Mouse (Mus musculus): ENCODE measurements around the gene Mpdu1.
"Not testable (repeated sequence)": the region's sequence is repeated elsewhere in the genome, so short reads cannot be mapped to it uniquely, and the experiment has no call there.

Mpdu1 gene

DNA sequence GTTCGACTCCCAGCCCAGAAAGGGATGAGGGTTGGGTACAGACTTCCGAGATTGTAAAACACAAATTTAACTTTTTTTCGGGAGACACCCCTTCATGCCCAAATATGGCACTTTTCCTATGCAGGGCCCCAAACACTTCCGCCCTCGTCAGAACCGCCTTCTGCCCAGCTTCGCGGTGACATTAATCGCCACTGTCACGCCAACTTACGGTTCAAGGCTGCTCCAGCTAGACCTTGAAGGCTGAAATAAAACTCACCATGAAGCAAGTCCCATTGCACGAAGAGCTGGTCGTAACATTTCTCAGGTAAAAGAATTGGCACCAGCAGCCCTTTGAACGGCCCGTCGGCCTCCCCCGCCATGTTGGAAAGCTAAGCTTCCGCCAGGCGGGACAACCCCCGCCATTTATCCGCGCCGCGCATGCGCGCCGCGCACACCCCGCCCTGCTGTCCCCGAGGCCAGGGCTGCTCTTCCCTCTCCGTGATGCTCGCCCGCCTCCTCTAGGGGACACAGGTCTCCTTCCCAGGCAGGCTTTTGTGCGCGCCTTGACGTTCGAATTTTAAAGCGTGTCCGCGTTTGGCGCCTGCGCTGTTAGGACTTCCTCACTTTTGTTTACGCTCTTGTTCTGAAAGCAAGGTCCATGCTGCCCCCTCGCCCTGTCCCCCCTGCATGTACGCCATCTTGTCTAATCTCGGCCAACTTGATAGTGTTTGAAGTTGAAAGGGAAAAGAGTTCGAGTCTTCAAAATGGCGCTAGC, at the start of gene Mpdu1:
Mpdu1 (minus strand) TSS at position 430 of the 754 bp plus-strand sequence.
- peak; percentile 99 for DNase-seq (ENCODE audit: low read depth, low spot score)

DNA sequence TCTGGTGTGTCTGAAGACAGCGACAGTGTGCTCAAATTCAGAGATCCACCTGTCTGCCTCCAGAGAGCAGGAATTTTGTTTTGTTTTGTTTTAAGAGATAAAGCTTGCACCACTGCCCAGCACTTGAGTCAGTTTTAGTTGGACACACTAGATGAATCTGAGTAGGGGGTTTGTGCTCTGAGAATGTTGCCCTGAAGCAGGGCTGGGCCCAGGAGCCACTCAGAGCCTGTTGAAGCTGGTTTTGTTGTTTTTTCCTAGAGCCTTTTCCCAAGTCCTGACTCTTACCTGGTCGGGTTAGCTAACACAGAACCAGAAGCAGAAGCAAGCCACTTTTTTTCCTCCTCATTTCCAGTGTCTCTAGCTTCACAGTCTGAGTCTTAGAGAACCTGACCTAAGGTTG, 48.6 kb upstream of the Mpdu1 start:
- no peak for DNase-seq (ENCODE audit: low read depth, low spot score)

DNA sequence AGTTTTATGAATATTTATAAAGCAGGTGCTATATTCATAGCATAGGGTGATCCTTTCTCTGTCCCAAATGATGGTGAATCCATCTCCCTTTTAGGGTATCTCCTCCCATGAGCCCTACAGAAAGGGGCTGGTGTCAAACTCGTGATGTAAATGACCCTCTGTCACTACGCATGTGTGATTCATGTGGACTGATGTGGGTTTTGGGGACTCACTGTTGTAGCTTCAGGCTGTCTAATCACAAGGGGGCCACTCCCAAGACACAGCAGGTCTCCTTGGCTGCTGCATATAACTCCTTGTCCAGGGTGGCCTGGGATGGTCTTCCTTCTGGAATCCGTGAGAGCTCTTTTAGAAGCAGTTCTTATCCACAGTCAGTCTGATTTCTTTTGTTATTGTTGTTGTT, 48.0 kb upstream of the Mpdu1 start:
- no peak for DNase-seq (ENCODE audit: low read depth, low spot score)

DNA sequence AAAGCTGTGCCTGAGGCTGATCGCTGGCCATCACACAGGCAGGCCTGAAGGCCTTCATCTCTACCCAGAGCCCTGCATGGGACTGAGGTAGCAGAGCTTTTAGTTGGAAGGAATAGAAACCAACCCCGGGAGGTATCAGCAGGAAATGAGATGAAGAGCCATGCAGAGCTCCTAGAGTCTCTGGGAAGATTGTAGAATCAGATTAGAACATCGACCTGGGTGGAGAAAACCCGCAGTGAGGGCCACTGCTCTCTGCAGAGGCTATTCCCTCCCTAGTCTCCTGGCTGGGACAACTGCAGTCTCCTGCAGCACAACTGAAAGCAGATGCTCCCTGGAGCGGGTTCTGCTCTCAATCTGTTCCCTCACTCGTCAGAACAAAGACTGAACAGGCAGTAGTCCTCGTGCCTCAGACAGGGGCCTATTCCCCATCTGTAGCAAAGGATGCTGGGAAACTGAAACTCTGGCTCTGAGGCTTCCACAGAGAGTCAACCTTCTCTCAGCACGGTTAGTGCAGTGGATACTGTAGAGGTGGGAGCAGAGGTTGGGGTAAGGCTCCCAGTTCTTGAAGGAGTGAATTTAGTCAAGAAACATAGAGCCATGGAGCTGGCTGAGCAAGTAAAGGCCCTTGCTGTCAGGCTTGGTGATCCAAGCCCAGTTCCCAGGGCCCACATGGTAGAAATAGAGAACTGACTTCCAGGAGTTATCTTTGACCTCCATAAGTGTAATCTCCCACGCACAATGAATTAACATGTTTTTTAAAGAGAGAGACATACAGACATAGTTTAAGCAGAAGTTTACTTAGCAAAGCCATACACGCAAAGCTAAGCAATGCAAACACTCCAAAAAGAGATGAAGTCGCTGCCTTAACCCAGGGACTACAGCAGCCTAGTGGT, 47.4 kb upstream of the Mpdu1 start:
- peak; percentile 62 for DNase-seq (ENCODE audit: low read depth, low spot score)

- peak; percentile 46 for DNase-seq (ENCODE audit: low read depth, low spot score)
Observed at GRCm38 (mm10) chr11:69708614-69709265, 46.3 kb upstream of the Mpdu1 start.

- no peak for DNase-seq (ENCODE audit: low read depth, low spot score)
Observed at GRCm38 (mm10) chr11:69707873-69708381, 45.5 kb upstream of the Mpdu1 start.

GRCm38 (mm10) chr11:69707480-69707847, 45.0 kb upstream of the Mpdu1 start:
- no peak for DNase-seq (ENCODE audit: low read depth, low spot score)

GRCm38 (mm10) chr11:69706775-69707479, 44.5 kb upstream of the Mpdu1 start:
- DNase-seq (ENCODE audit: low read depth, low spot score) = peak; percentile 98

DNA sequence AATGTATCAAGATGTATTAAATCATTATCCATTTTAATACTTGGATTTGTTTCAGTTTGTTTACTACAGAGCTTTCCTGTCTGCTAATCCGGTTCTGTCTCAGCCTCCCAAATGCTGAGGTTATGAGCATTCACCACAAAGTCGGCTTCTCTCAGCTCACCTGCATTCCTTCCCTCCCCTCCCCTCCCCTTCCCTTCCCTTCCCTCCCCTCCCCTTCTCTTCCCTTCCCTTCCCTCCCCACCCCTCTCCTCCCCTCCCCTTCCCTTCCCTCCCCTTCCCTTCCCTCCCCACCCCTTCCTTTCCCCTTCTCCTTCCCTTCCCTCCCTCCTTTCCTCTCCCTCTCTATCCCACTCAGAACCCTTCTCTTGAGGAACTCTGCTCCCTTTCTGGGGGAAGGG, 42.2 kb upstream of the Mpdu1 start:
- DNase-seq (ENCODE audit: low read depth, low spot score) = no peak

DNA sequence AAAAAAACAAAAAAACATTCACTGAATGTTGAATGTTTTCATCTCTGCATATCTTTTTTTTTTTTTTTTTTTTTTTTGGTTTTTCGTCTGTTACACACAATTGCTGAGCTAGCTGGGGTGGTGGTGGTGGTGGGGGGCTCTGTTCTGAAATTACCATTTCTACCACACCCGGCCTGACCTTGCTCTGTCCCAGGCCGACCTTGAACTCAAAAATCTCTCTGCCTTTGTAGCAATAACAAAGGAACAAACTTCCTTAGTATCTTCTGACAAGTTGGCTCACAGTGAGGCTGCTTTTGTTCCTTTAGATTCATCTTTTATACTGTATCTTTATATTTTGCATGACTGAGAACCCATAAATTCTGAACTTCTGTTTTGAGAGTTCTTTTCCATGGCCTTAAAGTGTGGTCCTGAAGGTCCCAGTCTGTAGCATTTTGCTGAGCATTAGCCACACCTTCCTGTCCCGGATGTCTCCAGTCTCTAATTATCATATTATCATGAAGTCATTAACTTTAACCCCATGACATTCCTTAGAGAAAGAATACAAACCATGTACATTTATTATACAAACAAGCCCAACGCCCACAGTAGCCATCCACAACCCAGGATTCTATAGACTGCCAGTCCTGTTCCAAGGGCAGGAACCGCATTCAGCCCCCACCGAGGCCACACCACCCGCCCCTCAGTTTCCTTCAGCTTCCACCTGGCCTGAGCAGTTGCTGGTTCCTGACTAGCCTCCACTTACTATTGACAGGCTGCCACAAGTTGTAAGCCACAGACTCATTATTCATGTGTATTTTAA, 41.6 kb upstream of the Mpdu1 start:
- no peak for DNase-seq (ENCODE audit: low read depth, low spot score)

DNA sequence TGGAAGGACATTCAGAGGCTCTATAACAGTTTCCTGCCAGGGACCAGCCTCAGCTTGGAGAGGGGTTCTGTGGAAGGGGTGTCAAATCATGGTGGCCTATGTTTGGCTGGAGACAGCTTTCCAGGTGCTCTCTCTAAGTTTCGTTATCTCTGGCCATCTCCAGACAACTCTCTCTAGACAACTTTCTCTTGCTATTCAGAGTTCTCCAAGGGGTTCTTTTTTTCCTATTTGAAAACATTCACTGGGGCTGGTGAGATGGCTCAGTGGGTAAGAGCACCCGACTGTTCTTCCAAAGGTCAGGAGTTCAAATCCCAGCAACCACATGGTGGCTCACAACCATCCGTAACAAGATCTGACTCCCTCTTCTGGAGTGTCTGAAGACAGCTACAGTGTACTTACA, 40.9 kb upstream of the Mpdu1 start:
- DNase-seq (ENCODE audit: low read depth, low spot score) = not testable (repeated sequence)

DNA sequence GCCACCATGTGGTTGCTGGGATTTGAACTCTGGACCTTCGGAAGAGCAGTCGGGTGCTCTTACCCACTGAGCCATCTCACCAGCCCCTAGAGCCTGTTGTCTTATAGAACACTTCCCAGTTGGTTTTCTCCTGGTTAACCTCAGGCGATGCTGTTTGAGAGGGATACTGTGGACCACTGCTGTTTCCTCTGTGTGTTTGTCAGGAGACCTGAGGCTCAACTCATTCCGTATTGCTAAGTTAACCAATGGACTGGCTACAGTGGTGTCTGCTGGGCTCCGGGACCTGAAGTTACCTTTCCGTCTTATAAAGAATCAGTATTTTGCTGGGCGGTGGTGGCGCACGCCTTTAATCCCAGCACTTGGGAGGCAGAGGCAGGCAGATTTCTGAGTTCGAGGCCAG, 40.4 kb upstream of the Mpdu1 start:
- not testable (repeated sequence) for DNase-seq (ENCODE audit: low read depth, low spot score)

DNA sequence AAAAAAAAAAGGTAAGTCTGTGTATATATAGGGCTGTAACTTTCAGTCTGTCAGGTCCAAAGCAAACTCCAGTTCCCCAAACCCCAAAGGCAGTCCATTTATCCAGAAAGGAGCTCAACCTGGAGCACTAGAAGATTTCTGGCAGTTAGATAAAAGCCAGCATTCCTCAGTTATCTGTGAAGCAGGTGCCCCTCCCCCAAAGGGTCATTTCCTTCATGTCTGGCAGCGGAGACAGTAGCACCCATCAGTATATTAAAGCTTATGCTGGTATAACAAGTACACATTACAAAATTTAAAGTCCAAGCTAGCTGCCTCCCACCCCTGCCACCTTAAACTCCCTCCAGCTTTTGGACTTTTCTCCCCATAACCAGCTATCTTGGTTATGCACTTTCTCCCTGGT, 37.2 kb upstream of the Mpdu1 start:
- DNase-seq (ENCODE audit: low read depth, low spot score) = no peak

DNA sequence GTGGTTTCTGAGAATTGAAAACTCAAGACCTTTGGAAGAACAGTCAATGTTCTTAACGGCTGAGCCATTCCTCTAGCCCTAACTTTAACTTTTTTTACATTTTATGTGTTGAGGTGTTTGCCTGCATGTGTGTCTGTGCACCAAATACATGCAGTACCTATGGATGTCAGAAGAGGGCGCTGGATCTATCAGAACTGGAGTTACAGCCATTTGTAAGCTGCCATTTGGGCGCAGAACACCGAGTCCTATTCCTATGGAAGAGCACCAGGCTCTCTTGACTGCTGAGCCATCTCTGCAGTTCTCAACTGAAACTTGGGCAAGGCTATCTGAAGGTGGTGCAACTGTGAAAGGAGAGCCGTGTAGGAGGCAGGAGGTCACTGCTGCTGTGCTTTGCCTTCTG, 36.1 kb upstream of the Mpdu1 start:
- DNase-seq (ENCODE audit: low read depth, low spot score) = no peak

DNA sequence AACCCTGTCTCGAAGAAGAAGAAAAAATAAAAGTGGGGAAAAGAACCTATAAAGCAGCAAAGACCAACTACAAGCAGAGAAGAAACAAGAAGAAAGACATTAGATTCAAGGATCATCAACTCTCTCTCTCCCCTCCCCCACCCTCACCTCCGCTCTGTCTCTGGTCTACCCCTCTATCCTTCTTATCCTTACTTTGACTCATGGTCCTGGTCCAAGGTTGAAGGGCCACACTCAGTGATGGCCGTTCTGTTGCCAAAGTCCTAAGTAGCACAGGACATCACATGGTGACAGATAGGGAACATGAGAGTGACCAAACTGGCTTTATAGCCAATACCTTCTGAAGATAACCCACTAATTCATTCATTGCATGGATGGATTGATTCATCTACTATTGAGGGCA, 35.0 kb upstream of the Mpdu1 start:
- no peak for DNase-seq (ENCODE audit: low read depth, low spot score)

DNA sequence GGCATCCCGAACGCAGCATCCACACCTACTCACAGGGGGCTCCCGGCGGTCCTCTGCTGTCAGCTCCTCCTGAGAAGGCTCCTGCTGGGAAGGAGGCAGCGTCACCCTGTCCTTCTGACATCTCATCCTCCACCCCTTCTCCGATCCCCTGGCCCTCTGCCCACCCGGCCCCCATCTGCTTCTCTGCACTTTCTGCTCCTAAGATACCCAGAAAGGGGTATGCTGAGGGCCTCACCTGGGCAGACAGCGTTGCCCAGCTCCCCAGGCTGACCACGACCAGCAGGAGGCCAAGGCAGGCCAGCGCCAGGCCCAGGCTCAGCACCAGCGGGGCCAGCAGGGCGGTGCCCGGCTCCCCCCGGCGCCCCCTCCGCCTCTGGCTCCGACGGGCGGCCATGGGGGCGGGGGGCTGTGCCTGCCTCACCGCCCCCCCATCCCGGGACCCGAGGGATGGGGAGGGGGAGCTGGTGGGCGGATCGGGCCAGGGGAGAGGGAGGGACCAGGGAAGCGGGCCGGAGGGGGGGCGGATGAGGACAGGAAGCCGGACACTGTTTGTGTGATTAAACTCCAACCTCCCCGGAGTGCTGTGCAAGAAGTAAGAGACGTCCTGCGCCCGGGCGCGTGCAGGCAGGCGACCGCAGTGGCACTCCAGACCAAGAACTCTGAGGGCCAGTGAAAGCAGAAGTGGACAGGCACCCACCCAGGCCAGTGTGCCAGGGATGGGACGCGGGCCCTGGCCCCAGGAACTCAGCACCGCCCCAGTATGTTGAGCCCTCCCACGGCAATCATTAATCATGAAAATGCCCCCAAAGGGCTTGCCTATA, 33.1 kb upstream of the Mpdu1 start, which contains the start of the genes Tnfsf12 and Tnfsfm13:
Tnfsf12 (minus strand) TSS at position 489 of the 821 bp plus-strand sequence.
Tnfsfm13 (minus strand) TSS at position 738 of the 821 bp plus-strand sequence.
- peak; percentile 50 for DNase-seq (ENCODE audit: low read depth, low spot score)

DNA sequence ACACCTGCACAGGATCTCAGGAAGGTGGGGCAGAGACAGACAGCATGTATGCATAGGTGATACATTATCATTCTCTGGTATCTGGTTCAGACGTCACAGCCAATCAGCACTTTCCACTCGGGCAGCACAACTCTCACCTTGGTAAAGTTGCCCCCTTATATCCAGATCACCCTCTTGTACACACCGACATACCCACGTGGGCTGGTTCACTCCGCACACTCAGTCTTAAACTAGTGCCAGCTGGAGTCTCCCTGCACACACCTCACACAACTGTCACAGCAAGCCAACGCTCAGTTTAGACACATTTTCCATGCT, 32.6 kb upstream of the Mpdu1 start:
- DNase-seq (ENCODE audit: low read depth, low spot score) = peak; percentile 78

DNA sequence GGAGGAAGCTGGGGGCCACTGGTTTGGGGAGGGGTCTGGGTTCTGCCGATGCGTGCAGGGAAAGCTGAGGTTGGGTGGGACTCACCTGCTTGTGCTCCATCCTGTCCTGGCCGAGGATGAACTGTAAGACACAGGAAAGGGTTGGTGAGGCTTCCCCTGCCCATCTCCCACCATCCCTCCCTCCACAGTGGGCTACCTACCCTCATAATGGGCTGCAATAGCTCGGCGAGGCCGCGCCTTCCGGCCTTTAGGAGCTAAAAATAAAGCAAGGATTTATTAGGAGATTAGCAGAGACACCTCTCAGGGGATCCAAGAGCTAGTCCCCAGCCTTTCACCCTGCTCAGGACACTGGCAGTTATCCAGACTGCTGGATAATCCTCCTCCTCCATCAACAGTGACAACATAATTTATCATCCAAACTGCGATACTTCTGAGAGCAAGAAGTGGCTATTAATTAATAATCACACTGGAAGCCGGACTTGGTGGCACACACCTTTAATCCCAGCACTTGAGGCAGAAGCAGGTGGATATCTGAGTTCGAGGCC, 31.1 kb upstream of the Mpdu1 start:
- no peak for DNase-seq (ENCODE audit: low read depth, low spot score)

- DNase-seq (ENCODE audit: low read depth, low spot score) = no peak
Observed at GRCm38 (mm10) chr11:69692863-69693262, 30.4 kb upstream of the Mpdu1 start.

Data from brain, adult 2 months (tissue).